Mouse (Mus musculus): ENCODE results near the gene Ift122. TPM values are rescaled to one million over a fixed set of nuclear protein-coding genes. Genes with fewer than 3 reads are reported as not detected.

Gene Ift122
- polyA plus RNA-seq, 2 experiments: 17.9 to 21.2 TPM

GRCm38 (mm10) chr6:115943498-115944427, 90.5 kb downstream of the Ift122 start:
- Histone ChIP-seq H3K27ac (replicated peaks; ENCODE audit: low read depth, low read length) (no peak overlapping the region), H3K27me3 (ENCODE audit: control insufficient read depth, insufficient read depth, low read length) (no peaks in the 10 kb centered on the region), H3K4me1 (ENCODE audit: control insufficient read depth, insufficient read depth, low read length) (no peaks in the 10 kb centered on the region), H3K36me3 (ENCODE audit: control insufficient read depth, insufficient read depth, low read length) (no peaks in the 10 kb centered on the region), H3K4me3 (replicated peaks; ENCODE audit: low read length) (no peak overlapping the region), H3K4me2 (replicated peaks; ENCODE audit: low read depth, low read length, severe bottlenecking) (no peak overlapping the region), H3K9me3 (ENCODE audit: control insufficient read depth, low read length) (no peaks in the 10 kb centered on the region), H3K9ac (ENCODE audit: low read depth, low read length, severe bottlenecking) (no peak overlapping the region)
- 67% methylated on average over 9 of the region's 9 CpGs for WGBS
- DNase-seq (ENCODE audit: low spot score) (no peak), ATAC-seq (ENCODE audit: low FRiP score, low read depth) (no peak)
- TF ChIP-seq POLR2A (IDR thresholded peaks at IDR 0.05; ENCODE audit: borderline replicate concordance, extremely low read depth, insufficient read depth, insufficient read length): no peak

GRCm38 (mm10) chr6:115944638-115945037, 91.4 kb downstream of the Ift122 start, which contains the start of gene H1foo:
TSS of gene H1foo (plus strand) at chr6:115944938.
- no peak within 1 kb of the TSS for H3K4me3 ChIP-seq (replicated peaks; ENCODE audit: low read length)
- no peaks in the 10 kb centered on the region for H3K9me3 ChIP-seq (ENCODE audit: control insufficient read depth, low read length)
- no peak within 1 kb of the TSS for H3K27ac ChIP-seq (replicated peaks; ENCODE audit: low read depth, low read length)
- H3K36me3 ChIP-seq (ENCODE audit: control insufficient read depth, insufficient read depth, low read length): no peaks in the 10 kb centered on the region
- DNase-seq (ENCODE audit: low spot score) (no peak), ATAC-seq (ENCODE audit: low FRiP score, low read depth) (no peak)
- no peak within 1 kb of the TSS; the same call in 1 of the 2 replicates for H3K9ac ChIP-seq (ENCODE audit: low read depth, low read length, severe bottlenecking)
- 76% methylated on average over 5 of the region's 5 CpGs for WGBS
- no peaks in the 10 kb centered on the region for H3K27me3 ChIP-seq (ENCODE audit: control insufficient read depth, insufficient read depth, low read length)
- no peak within 1 kb of the TSS for H3K4me2 ChIP-seq (replicated peaks; ENCODE audit: low read depth, low read length, severe bottlenecking)
- no peaks in the 10 kb centered on the region for H3K4me1 ChIP-seq (ENCODE audit: control insufficient read depth, insufficient read depth, low read length)
- TF ChIP-seq POLR2A (IDR thresholded peaks at IDR 0.05; ENCODE audit: borderline replicate concordance, extremely low read depth, insufficient read depth, insufficient read length): no peak

- H3K36me3 ChIP-seq (ENCODE audit: control insufficient read depth, insufficient read depth, low read length): no peaks in the 10 kb centered on the region
- no peaks in the 10 kb centered on the region for H3K9me3 ChIP-seq (ENCODE audit: control insufficient read depth, low read length)
- 79% methylated on average over 8 of the region's 8 CpGs for WGBS
- H3K4me1 ChIP-seq (ENCODE audit: control insufficient read depth, insufficient read depth, low read length): no peaks in the 10 kb centered on the region
- DNase-seq (ENCODE audit: low spot score) (no peak), ATAC-seq (ENCODE audit: low FRiP score, low read depth) (no peak)
- no peak overlapping the region; the same call in 1 of the 2 replicates for H3K9ac ChIP-seq (ENCODE audit: low read depth, low read length, severe bottlenecking)
- no peaks in the 10 kb centered on the region for H3K27me3 ChIP-seq (ENCODE audit: control insufficient read depth, insufficient read depth, low read length)
- no peak overlapping the region for H3K4me3 ChIP-seq (replicated peaks; ENCODE audit: low read length)
- no peak for TF ChIP-seq POLR2A (IDR thresholded peaks at IDR 0.05; ENCODE audit: borderline replicate concordance, extremely low read depth, insufficient read depth, insufficient read length)
- H3K4me2 ChIP-seq (replicated peaks; ENCODE audit: low read depth, low read length, severe bottlenecking): no peak overlapping the region
- no peak overlapping the region for H3K27ac ChIP-seq (replicated peaks; ENCODE audit: low read depth, low read length)
Observed at GRCm38 (mm10) chr6:115945633-115946032, 92.4 kb downstream of the Ift122 start.

- Histone ChIP-seq H3K27ac (replicated peaks; ENCODE audit: low read depth, low read length) (no peak overlapping the region), H3K9ac (ENCODE audit: low read depth, low read length, severe bottlenecking) (no peak overlapping the region), H3K4me3 (replicated peaks; ENCODE audit: low read length) (no peak overlapping the region), H3K9me3 (ENCODE audit: control insufficient read depth, low read length) (no peaks in the 10 kb centered on the region), H3K36me3 (ENCODE audit: control insufficient read depth, insufficient read depth, low read length) (no peaks in the 10 kb centered on the region), H3K4me2 (replicated peaks; ENCODE audit: low read depth, low read length, severe bottlenecking) (no peak overlapping the region), H3K27me3 (ENCODE audit: control insufficient read depth, insufficient read depth, low read length) (no peaks in the 10 kb centered on the region), H3K4me1 (ENCODE audit: control insufficient read depth, insufficient read depth, low read length) (no peaks in the 10 kb centered on the region)
- no peak for TF ChIP-seq POLR2A (IDR thresholded peaks at IDR 0.05; ENCODE audit: borderline replicate concordance, extremely low read depth, insufficient read depth, insufficient read length)
- WGBS: 68% methylated on average over 6 of the region's 6 CpGs
- ATAC-seq (ENCODE audit: low FRiP score, low read depth) (no peak), DNase-seq (ENCODE audit: low spot score) (no peak)
Observed at GRCm38 (mm10) chr6:115946389-115946788, 93.1 kb downstream of the Ift122 start.

- no peaks in the 10 kb centered on the region for H3K27me3 ChIP-seq (ENCODE audit: control insufficient read depth, insufficient read depth, low read length)
- H3K9me3 ChIP-seq (ENCODE audit: control insufficient read depth, low read length): no peaks in the 10 kb centered on the region
- no peak overlapping the region for H3K4me3 ChIP-seq (replicated peaks; ENCODE audit: low read length)
- DNase-seq (ENCODE audit: low spot score) (no peak), ATAC-seq (ENCODE audit: low FRiP score, low read depth) (no peak)
- no peak overlapping the region for H3K4me2 ChIP-seq (replicated peaks; ENCODE audit: low read depth, low read length, severe bottlenecking)
- no peak overlapping the region for H3K27ac ChIP-seq (replicated peaks; ENCODE audit: low read depth, low read length)
- TF ChIP-seq POLR2A (IDR thresholded peaks at IDR 0.05; ENCODE audit: borderline replicate concordance, extremely low read depth, insufficient read depth, insufficient read length): no peak
- 78% methylated on average over 9 of the region's 9 CpGs for WGBS
- no peaks in the 10 kb centered on the region for H3K36me3 ChIP-seq (ENCODE audit: control insufficient read depth, insufficient read depth, low read length)
- H3K4me1 ChIP-seq (ENCODE audit: control insufficient read depth, insufficient read depth, low read length): peaks cover 22% of the 10 kb centered on the region
- no peak overlapping the region for H3K9ac ChIP-seq (ENCODE audit: low read depth, low read length, severe bottlenecking)
Observed at GRCm38 (mm10) chr6:115954506-115955074, 101.3 kb downstream of the Ift122 start.

Data from limb, embryonic 14.5 days (tissue).